Mouse (Mus musculus) gastrocnemius, adult 18-20 months (tissue): ENCODE results near the gene Thy1. TPM values are rescaled to one million over a fixed set of nuclear protein-coding genes. Genes with fewer than 3 reads are reported as not detected.

Experiments used
- DNase-seq: peaks from one replicate; pipeline ENCODE4 v3.0.0; 2021; ENCODE audit warnings: low spot score
- total RNA-seq, 2 experiments: library from RNA; stranded (reverse); gene quantifications; 2 replicates each; pipeline ENCODE4 v1.2.3; 2021

Gene Thy1
- total RNA-seq, 2 experiments from 2014 or later = 7.9 to 10.5 TPM

GRCm38 (mm10) chr9:44033957-44034727, 9.0 kb upstream of the Thy1 start:
- no peak for DNase-seq

GRCm38 (mm10) chr9:44037106-44037505, 6.1 kb upstream of the Thy1 start:
- DNase-seq = no peak

- DNase-seq = no peak
Measured at GRCm38 (mm10) chr9:44041511-44042395, 1.4 kb upstream of the Thy1 start.

GRCm38 (mm10) chr9:44042396-44042680, 846 bp upstream of the Thy1 start:
- DNase-seq = no peak

GRCm38 (mm10) chr9:44043708-44044425, 683 bp downstream of the Thy1 start:
- DNase-seq = no peak

- DNase-seq = no peak
Measured at GRCm38 (mm10) chr9:44044426-44045157, 1.4 kb downstream of the Thy1 start.

- DNase-seq = no peak
Measured at GRCm38 (mm10) chr9:44045158-44045883, 2.1 kb downstream of the Thy1 start.

- DNase-seq = no peak
Measured at GRCm38 (mm10) chr9:44045884-44046272, 2.7 kb downstream of the Thy1 start.

GRCm38 (mm10) chr9:44046426-44046825, 3.2 kb downstream of the Thy1 start:
- no peak for DNase-seq

- no peak for DNase-seq
Measured at GRCm38 (mm10) chr9:44047071-44047470, 3.9 kb downstream of the Thy1 start.

GRCm38 (mm10) chr9:44047571-44048490, 4.6 kb downstream of the Thy1 start:
- no peak for DNase-seq

- no peak for DNase-seq
Measured at GRCm38 (mm10) chr9:44048541-44049380, 5.6 kb downstream of the Thy1 start.

- no peak for DNase-seq
Measured at GRCm38 (mm10) chr9:44049381-44050165, 6.4 kb downstream of the Thy1 start.

- DNase-seq = no peak
Measured at GRCm38 (mm10) chr9:44052855-44053254, 9.7 kb downstream of the Thy1 start.

GRCm38 (mm10) chr9:44053936-44054335, 10.8 kb downstream of the Thy1 start:
- no peak for DNase-seq

- no peak for DNase-seq
Measured at GRCm38 (mm10) chr9:44058606-44059005, 15.4 kb downstream of the Thy1 start.

GRCm38 (mm10) chr9:44065177-44065576, 22.0 kb downstream of the Thy1 start:
- DNase-seq = no peak

GRCm38 (mm10) chr9:44066785-44067225, 23.6 kb downstream of the Thy1 start, which contains the start of gene Usp2:
Usp2 (plus strand) TSS chr9:44067021.
- DNase-seq = peak; percentile 100
